Mouse (Mus musculus) hindbrain, embryonic 11.5 days (tissue): ENCODE measurements around the gene Gm45213. TPM values are rescaled to one million over a fixed set of nuclear protein-coding genes. Genes with fewer than 3 reads are reported as not detected.

ENCODE experiments used
- ATAC-seq: fragments of 200-750 bp; cut with Nextera tagmentation; 2 replicates; pipeline ENCODE4 v1.8.0; 2017; ENCODE audit warnings: mild to moderate bottlenecking, moderate TSS enrichment, moderate library complexity; ENCODE audit not compliant: low FRiP score
- DNase-seq: peaks from one replicate; pipeline ENCODE4 v3.0.0-alpha.2; 2015; ENCODE audit warnings: low spot score
- H3K27ac ChIP-seq: fragments of 300-500 bp; sonication (generic); 2 replicates; pipeline ENCODE4 v1.5.1; 2014; ENCODE audit warnings: mild to moderate bottlenecking, low read depth, low read length
- H3K27me3 ChIP-seq: fragments of 300-500 bp; sonication (generic); 2 replicates; pipeline ENCODE4 v1.6.1; 2014; ENCODE audit warnings: mild to moderate bottlenecking, low read length, moderate library complexity, mixed read lengths; ENCODE audit not compliant: control insufficient read depth, insufficient read depth
- H3K36me3 ChIP-seq: fragments of 300-500 bp; sonication (generic); 2 replicates; pipeline ENCODE4 v1.6.1; 2014; ENCODE audit warnings: mild to moderate bottlenecking, low read length, moderate library complexity, mixed read lengths; ENCODE audit not compliant: control insufficient read depth, insufficient read depth
- H3K4me1 ChIP-seq: fragments of 300-500 bp; sonication (generic); replicated peaks from 2 replicates; pipeline ENCODE4 v1.6.1; 2014; ENCODE audit warnings: low read length, mixed read lengths; ENCODE audit not compliant: control insufficient read depth, insufficient read depth
- H3K4me2 ChIP-seq: fragments of 300-500 bp; sonication (generic); replicated peaks from 2 replicates; pipeline ENCODE4 v1.6.1; 2014; ENCODE audit warnings: mild to moderate bottlenecking, low read depth, low read length
- H3K4me3 ChIP-seq: fragments of 300-500 bp; sonication (generic); 2 replicates; pipeline ENCODE4 v1.5.1; 2014; ENCODE audit warnings: low read depth, low read length
- H3K9ac ChIP-seq: fragments of 300-500 bp; sonication (generic); 2 replicates; pipeline ENCODE4 v1.6.1; 2014; ENCODE audit warnings: low read depth, low read length
- H3K9me3 ChIP-seq: fragments of 300-500 bp; sonication (generic); 2 replicates; pipeline ENCODE4 v1.6.1; 2016; ENCODE audit warnings: low read length; ENCODE audit not compliant: control insufficient read depth
- WGBS: fragments of 180-500 bp; shearing (Covaris S2); extraction: QIAGEN DNeasy Blood & Tissue Kit; methylation state at CpG from one replicate; pipeline ENCODE4 v1.1.7; 2014; 5-methylcytosine and 5-hydroxymethylcytosine counted together
- polyA plus RNA-seq: library from polyadenylated mRNA; unstranded; fragments of >200 nt; fragmentation: Nextera tagmentation; extraction: Ambion mirVana; gene quantifications from 2 replicates; pipeline ENCODE4 v1.2.1, GENCODE M21; 2014

Gene Gm45213
- polyA plus RNA-seq, 1 experiment from 2014 or later: not detected

- H3K4me3 ChIP-seq: no peak overlapping the region
- H3K9ac ChIP-seq: no peak overlapping the region
- 84% methylated on average over 6 of the region's 6 CpGs for WGBS
- no peak overlapping the region for H3K27ac ChIP-seq
- no peaks in the 10 kb centered on the region for H3K4me1 ChIP-seq
- no peak for DNase-seq
- no peaks in the 10 kb centered on the region for H3K27me3 ChIP-seq
- ATAC-seq: no peak
- H3K9me3 ChIP-seq: no peaks in the 10 kb centered on the region
- no peak overlapping the region for H3K4me2 ChIP-seq
- no peaks in the 10 kb centered on the region for H3K36me3 ChIP-seq
Measured at GRCm38 (mm10) chr7:66010518-66010917, 32.9 kb upstream of the Gm45213 start.

- no peak for DNase-seq
- no peak overlapping the region for H3K9ac ChIP-seq
- ATAC-seq: no peak
- H3K4me3 ChIP-seq: no peak overlapping the region
- no peaks in the 10 kb centered on the region for H3K9me3 ChIP-seq
- H3K36me3 ChIP-seq: no peaks in the 10 kb centered on the region
- no peaks in the 10 kb centered on the region for H3K4me1 ChIP-seq
- no peaks in the 10 kb centered on the region for H3K27me3 ChIP-seq
- WGBS: 76% methylated on average over 2 of the region's 2 CpGs
- H3K4me2 ChIP-seq: no peak overlapping the region
- H3K27ac ChIP-seq: no peak overlapping the region
Measured at GRCm38 (mm10) chr7:66027747-66028146, 15.7 kb upstream of the Gm45213 start.

- H3K4me3 ChIP-seq: no peak overlapping the region
- no peak for ATAC-seq
- no peaks in the 10 kb centered on the region for H3K4me1 ChIP-seq
- H3K27ac ChIP-seq: no peak overlapping the region
- DNase-seq: no peak
- H3K9ac ChIP-seq: no peak overlapping the region
- H3K9me3 ChIP-seq: no peaks in the 10 kb centered on the region
- 68% methylated on average over 6 of the region's 6 CpGs for WGBS
- H3K36me3 ChIP-seq: no peaks in the 10 kb centered on the region
- no peak overlapping the region for H3K4me2 ChIP-seq
- H3K27me3 ChIP-seq: no peaks in the 10 kb centered on the region
Measured at GRCm38 (mm10) chr7:66028766-66029512, 14.5 kb upstream of the Gm45213 start.

GRCm38 (mm10) chr7:66036809-66037208 is 6.6 kb upstream of the Gm45213 start:
- Histone ChIP-seq H3K36me3 (no peaks in the 10 kb centered on the region), H3K27me3 (no peaks in the 10 kb centered on the region; the same call in 1 of the 2 replicates), H3K27ac (no peak overlapping the region), H3K4me3 (no peak overlapping the region), H3K9ac (no peak overlapping the region), H3K9me3 (no peaks in the 10 kb centered on the region), H3K4me2 (no peak overlapping the region), H3K4me1 (no peaks in the 10 kb centered on the region)
- DNase-seq (no peak), ATAC-seq (no peak)
- 81% methylated on average over 8 of the region's 8 CpGs for WGBS

- no peaks in the 10 kb centered on the region for H3K4me1 ChIP-seq
- WGBS: 73% methylated on average over 3 of the region's 3 CpGs
Measured at GRCm38 (mm10) chr7:66038261-66038660, 5.1 kb upstream of the Gm45213 start.

GRCm38 (mm10) chr7:66038730-66039129 is 4.7 kb upstream of the Gm45213 start:
- no peak overlapping the region for H3K4me3 ChIP-seq
- no peaks in the 10 kb centered on the region; the same call in 1 of the 2 replicates for H3K27me3 ChIP-seq
- ATAC-seq (no peak), DNase-seq (no peak)
- no peaks in the 10 kb centered on the region for H3K4me1 ChIP-seq
- no peaks in the 10 kb centered on the region for H3K9me3 ChIP-seq
- no peaks in the 10 kb centered on the region for H3K36me3 ChIP-seq
- no peak overlapping the region for H3K27ac ChIP-seq
- H3K4me2 ChIP-seq: no peak overlapping the region
- WGBS: 89% methylated on average over 11 of the region's 11 CpGs
- no peak overlapping the region for H3K9ac ChIP-seq

More at GRCm38 (mm10) chr7:66038261-66038660, 5.1 kb upstream of the Gm45213 start:
- no peaks in the 10 kb centered on the region for H3K9me3 ChIP-seq
- ATAC-seq (no peak), DNase-seq (no peak)
- no peaks in the 10 kb centered on the region for H3K36me3 ChIP-seq
- no peak overlapping the region for H3K9ac ChIP-seq
- no peaks in the 10 kb centered on the region; the same call in 1 of the 2 replicates for H3K27me3 ChIP-seq
- no peak overlapping the region for H3K27ac ChIP-seq
- H3K4me3 ChIP-seq: no peak overlapping the region
- H3K4me2 ChIP-seq: no peak overlapping the region

- ATAC-seq (no peak), DNase-seq (no peak)
- Histone ChIP-seq H3K27me3 (0 out of 2 replicates have a peak, but pooled peaks cover 2% of the 10 kb centered on the region), H3K27ac (no peak overlapping the region), H3K36me3 (no peaks in the 10 kb centered on the region), H3K4me3 (no peak overlapping the region), H3K9me3 (no peaks in the 10 kb centered on the region), H3K4me1 (0 out of 2 replicates have a peak, but pooled peaks cover 2% of the 10 kb centered on the region), H3K4me2 (no peak overlapping the region), H3K9ac (no peak overlapping the region)
- WGBS: 83% methylated on average over 18 of the region's 18 CpGs
Measured at GRCm38 (mm10) chr7:66040026-66040814, 3.2 kb upstream of the Gm45213 start.

- H3K27ac ChIP-seq: no peak overlapping the region
- H3K4me3 ChIP-seq: no peak overlapping the region
- H3K9me3 ChIP-seq: no peaks in the 10 kb centered on the region
- 35% methylated on average over 9 of the region's 9 CpGs for WGBS
- DNase-seq: no peak
- 0 out of 2 replicates have a peak, but pooled peaks cover 2% of the 10 kb centered on the region for H3K27me3 ChIP-seq
- no peak overlapping the region for H3K9ac ChIP-seq
- peak; percentile 55; the same call in 1 of the 2 replicates for ATAC-seq
- H3K4me1 ChIP-seq: 0 out of 2 replicates have a peak, but pooled peaks cover 2% of the 10 kb centered on the region
- H3K36me3 ChIP-seq: no peaks in the 10 kb centered on the region
- H3K4me2 ChIP-seq: no peak overlapping the region
Measured at GRCm38 (mm10) chr7:66044617-66045016, 1.2 kb downstream of the Gm45213 start.
